Mouse (Mus musculus) hindbrain, postnatal 0 days (tissue): ENCODE data around the gene Tmem216. TPM values are rescaled to one million over a fixed set of nuclear protein-coding genes. Genes with fewer than 3 reads are reported as not detected.

Experiments used
- ATAC-seq: fragments of 200-750 bp; cut with Nextera tagmentation; 2 replicates; pipeline ENCODE4 v1.8.0; 2017; ENCODE audit warnings: mild to moderate bottlenecking, moderate TSS enrichment, moderate library complexity
- DNase-seq: peaks from one replicate; pipeline ENCODE4 v3.0.0-alpha.2; 2015; ENCODE audit warnings: low spot score
- H3K27ac ChIP-seq: fragments of 300-500 bp; sonication (generic); 2 replicates; pipeline ENCODE4 v1.5.1; 2014; ENCODE audit warnings: mild to moderate bottlenecking
- H3K27me3 ChIP-seq: fragments of 300-500 bp; sonication (generic); 2 replicates; pipeline ENCODE4 v1.6.1; 2014; ENCODE audit warnings: low read length, mixed read lengths; ENCODE audit not compliant: insufficient read depth
- H3K36me3 ChIP-seq: fragments of 300-500 bp; sonication (generic); 2 replicates; pipeline ENCODE4 v1.6.1; 2014; ENCODE audit warnings: low read length, mixed read lengths; ENCODE audit not compliant: insufficient read depth
- H3K4me1 ChIP-seq: fragments of 300-500 bp; sonication (generic); 2 replicates; pipeline ENCODE4 v1.6.1; 2014; ENCODE audit warnings: antibody characterized with exemption, low read length, mixed read lengths; ENCODE audit not compliant: insufficient read depth
- H3K4me2 ChIP-seq: fragments of 300-500 bp; sonication (generic); 2 replicates; pipeline ENCODE4 v1.6.1; 2014; ENCODE audit warnings: low read depth, mild to moderate bottlenecking, low read length, moderate library complexity, mixed read lengths
- H3K4me3 ChIP-seq: fragments of 300-500 bp; sonication (generic); 2 replicates; pipeline ENCODE4 v1.5.1; 2014; ENCODE audit warnings: low read length
- H3K9ac ChIP-seq: fragments of 300-500 bp; sonication (generic); replicated peaks from 2 replicates; pipeline ENCODE4 v1.6.1; 2014; ENCODE audit warnings: mild to moderate bottlenecking, low read length, moderate library complexity, mixed read lengths
- H3K9me3 ChIP-seq: fragments of 300-500 bp; sonication (generic); 2 replicates; pipeline ENCODE4 v1.6.1; 2016; ENCODE audit warnings: low read length, mixed read lengths
- CTCF ChIP-seq: IDR thresholded peaks from 2 replicates; pipeline ENCODE4 v1.5.1; 2016; ENCODE audit warnings: antibody characterized with exemption, control low read depth, low read depth
- WGBS: fragments of 180-500 bp; shearing (Covaris S2); extraction: QIAGEN DNeasy Blood & Tissue Kit; methylation state at CpG from one replicate; pipeline ENCODE4 v1.1.7; 2014; 5-methylcytosine and 5-hydroxymethylcytosine counted together
- polyA plus RNA-seq: library from polyadenylated mRNA; unstranded; fragments of >200 nt; fragmentation: Nextera tagmentation; extraction: Ambion mirVana; gene quantifications from 2 replicates; pipeline ENCODE4 v1.2.1, GENCODE M21; 2015
- total RNA-seq: library from RNA; depleted of rRNA; stranded (reverse); fragments of >200 nt; gene quantifications from 2 replicates; pipeline ENCODE4 v1.2.3, GENCODE M21; 2014

Tmem216 gene
- total and polyA plus RNA-seq, 2 experiments from 2014 or later = 20.7 to 35.8 TPM

DNA sequence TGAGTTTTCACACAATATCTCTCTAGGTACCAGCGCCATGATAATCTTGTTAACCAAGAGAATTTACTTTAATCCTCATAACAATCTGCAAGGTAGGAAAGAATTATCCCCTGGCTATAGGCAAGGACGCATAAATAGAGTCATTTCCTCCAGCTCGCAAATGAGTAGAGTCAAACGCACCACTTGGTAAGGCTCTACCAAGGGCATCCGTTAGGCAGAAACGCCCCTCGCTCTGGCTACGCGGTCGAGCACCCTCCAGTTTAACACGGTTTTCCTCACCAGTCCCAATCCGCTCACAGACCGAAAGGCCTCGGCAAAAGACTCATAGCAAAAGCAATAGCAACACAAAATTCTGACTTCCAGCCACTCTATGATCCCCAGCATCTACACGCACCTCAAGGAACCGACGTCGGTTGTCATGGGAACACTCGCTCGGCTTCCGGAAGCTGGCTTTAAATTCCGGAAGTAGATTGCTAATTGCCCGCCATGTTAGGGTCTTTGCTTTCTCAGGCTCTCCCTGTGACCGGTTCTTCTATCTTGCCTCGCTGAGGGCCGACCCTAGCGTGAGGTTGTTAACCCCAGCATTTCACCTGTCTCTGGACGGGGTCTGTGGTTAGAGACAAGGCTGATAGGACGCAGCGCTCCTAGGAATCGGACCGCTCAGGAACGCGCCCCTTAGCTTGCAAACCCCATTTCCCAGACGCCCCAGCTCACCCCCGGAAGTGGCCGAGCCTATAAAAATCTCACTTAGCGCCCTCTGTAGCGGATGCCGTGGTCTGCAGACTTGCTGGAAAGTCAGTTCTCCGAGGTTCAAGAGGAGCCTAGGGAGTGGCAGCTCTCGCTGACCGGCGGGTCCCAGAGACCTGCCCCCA is 20.9 kb upstream of the Tmem216 start, which contains the start of the genes Cyb561a3 and Tmem138:
Cyb561a3 (plus strand) TSS at position 483 of the 872 bp plus-strand sequence.
Tmem138 (minus strand) TSS at position 673 of the 872 bp plus-strand sequence.
- peaks cover 5% of the 10 kb centered on the region; the same call in 1 of the 2 replicates for H3K4me1 ChIP-seq
- WGBS = under 1% methylated on average over 44 of the region's 44 CpGs
- peak within 1 kb of the TSS; percentile 80 for H3K9ac ChIP-seq
- no peaks in the 10 kb centered on the region for H3K27me3 ChIP-seq
- peaks cover 28% of the 10 kb centered on the region; the same call in 1 of the 2 replicates for H3K36me3 ChIP-seq
- TF ChIP-seq CTCF = peak; percentile 73
- H3K4me2 ChIP-seq = peak within 1 kb of the TSS; percentile 88
- H3K4me3 ChIP-seq = peak within 1 kb of the TSS; percentile 62
- peak within 1 kb of the TSS; percentile 90 for H3K27ac ChIP-seq
- ATAC-seq = peak; percentile 97
- H3K9me3 ChIP-seq = no peaks in the 10 kb centered on the region
- peak; percentile 97 for DNase-seq

DNA sequence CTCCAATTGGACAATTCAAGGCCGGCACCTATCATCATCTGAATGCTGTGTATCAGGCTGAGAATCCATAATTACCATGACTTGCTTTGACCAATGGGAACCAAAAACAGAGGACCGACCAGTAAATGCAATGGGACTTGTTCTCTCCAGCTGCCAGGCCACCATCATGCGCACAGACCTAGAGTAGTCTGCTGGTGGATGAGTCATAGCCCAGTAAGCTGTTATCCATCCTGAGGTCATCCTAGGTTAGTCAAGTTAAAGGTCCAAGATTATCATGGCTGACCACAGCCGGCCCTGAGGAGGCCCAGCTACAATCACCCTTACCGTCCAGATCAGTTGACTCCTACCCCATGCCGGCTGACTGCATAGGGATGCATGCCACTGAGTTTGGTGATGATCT is 13.6 kb upstream of the Tmem216 start:
- Histone ChIP-seq H3K9ac (no peak overlapping the region), H3K4me1 (no peaks in the 10 kb centered on the region), H3K4me2 (no peak overlapping the region), H3K27ac (no peak overlapping the region), H3K27me3 (no peaks in the 10 kb centered on the region), H3K4me3 (no peak overlapping the region), H3K36me3 (peaks cover 29% of the 10 kb centered on the region), H3K9me3 (no peaks in the 10 kb centered on the region)
- no peak for ATAC-seq
- no peak for DNase-seq
- TF ChIP-seq CTCF = no peak
- WGBS = 93% methylated on average over 6 of the region's 6 CpGs

DNA sequence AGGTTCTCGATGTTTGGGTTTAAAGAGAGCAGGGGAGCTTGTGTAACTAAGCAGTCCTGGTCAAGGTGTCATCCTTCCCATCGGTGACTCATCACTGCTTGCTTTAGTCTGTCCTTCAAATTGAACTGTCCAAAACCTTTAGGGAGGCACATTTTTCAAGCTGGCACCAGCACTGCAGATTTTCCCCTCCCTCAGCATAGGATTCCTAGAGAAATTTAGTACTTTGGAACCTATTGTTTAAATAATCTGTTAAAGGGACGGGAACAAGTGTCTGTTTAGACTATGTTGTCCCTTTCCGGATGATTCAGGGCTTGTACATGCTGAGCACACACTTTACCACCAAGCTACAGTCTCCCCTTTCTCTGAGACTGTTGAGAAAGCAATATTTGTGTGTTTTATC is 9.2 kb upstream of the Tmem216 start:
- H3K9me3 ChIP-seq = no peaks in the 10 kb centered on the region
- no peak for TF ChIP-seq CTCF
- H3K36me3 ChIP-seq = no peaks in the 10 kb centered on the region
- no peak overlapping the region for H3K4me3 ChIP-seq
- H3K9ac ChIP-seq = no peak overlapping the region
- WGBS = 78% methylated on average over 4 of the region's 4 CpGs
- no peak overlapping the region for H3K27ac ChIP-seq
- no peaks in the 10 kb centered on the region for H3K4me1 ChIP-seq
- DNase-seq = no peak
- ATAC-seq = no peak
- H3K4me2 ChIP-seq = no peak overlapping the region
- no peaks in the 10 kb centered on the region for H3K27me3 ChIP-seq

DNA sequence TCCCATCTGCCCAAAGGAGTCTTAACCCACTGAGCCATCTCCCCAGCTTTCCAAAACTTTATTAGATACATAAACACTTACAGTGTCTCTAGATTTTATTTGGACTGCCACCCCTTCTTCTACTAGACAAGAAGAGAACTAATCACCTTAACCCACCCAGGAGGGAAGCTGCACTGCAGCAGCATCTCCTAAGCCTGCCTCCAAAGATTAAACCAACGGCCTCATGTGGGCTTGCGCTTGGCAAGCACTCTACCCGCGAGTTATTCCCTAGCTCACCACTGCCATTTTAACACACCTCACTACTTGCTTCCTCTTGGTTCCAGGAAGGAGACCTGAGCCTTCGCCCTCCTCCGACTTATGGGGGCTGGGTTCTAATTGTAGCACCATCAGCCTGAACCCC is 8.2 kb upstream of the Tmem216 start:
- Histone ChIP-seq H3K9me3 (no peaks in the 10 kb centered on the region), H3K4me2 (no peak overlapping the region), H3K36me3 (no peaks in the 10 kb centered on the region), H3K27me3 (no peaks in the 10 kb centered on the region), H3K4me1 (no peaks in the 10 kb centered on the region), H3K27ac (no peak overlapping the region), H3K4me3 (no peak overlapping the region), H3K9ac (no peak overlapping the region)
- no peak for TF ChIP-seq CTCF
- no peak for DNase-seq
- WGBS = 84% methylated on average over 6 of the region's 6 CpGs
- ATAC-seq = no peak

DNA sequence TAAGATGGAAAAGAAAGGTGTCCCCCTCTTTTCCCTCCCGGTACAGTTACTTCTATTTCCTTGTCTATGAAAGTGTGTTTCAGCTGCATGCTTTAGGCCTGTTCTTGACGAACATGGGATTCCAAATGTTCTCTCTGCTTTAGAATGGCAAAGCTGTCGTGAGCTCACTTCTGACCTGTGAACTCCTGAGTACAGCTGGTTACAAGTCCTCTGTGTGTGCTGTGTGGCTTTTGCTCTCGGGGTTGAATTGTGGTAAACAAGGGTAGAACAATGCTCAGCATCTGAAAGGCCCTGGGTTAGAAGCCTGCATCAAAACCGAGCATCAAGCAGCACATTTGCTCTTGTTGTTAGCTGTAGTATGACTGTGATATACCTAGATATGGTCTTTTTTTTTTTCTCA is 6.3 kb upstream of the Tmem216 start:
- Histone ChIP-seq H3K27me3 (no peaks in the 10 kb centered on the region), H3K36me3 (no peaks in the 10 kb centered on the region), H3K4me1 (no peaks in the 10 kb centered on the region), H3K9me3 (no peaks in the 10 kb centered on the region), H3K4me2 (no peak overlapping the region), H3K4me3 (no peak overlapping the region), H3K27ac (no peak overlapping the region), H3K9ac (no peak overlapping the region)
- DNase-seq (no peak), ATAC-seq (no peak)
- WGBS = 58% methylated on average over 5 of the region's 5 CpGs
- no peak for TF ChIP-seq CTCF

DNA sequence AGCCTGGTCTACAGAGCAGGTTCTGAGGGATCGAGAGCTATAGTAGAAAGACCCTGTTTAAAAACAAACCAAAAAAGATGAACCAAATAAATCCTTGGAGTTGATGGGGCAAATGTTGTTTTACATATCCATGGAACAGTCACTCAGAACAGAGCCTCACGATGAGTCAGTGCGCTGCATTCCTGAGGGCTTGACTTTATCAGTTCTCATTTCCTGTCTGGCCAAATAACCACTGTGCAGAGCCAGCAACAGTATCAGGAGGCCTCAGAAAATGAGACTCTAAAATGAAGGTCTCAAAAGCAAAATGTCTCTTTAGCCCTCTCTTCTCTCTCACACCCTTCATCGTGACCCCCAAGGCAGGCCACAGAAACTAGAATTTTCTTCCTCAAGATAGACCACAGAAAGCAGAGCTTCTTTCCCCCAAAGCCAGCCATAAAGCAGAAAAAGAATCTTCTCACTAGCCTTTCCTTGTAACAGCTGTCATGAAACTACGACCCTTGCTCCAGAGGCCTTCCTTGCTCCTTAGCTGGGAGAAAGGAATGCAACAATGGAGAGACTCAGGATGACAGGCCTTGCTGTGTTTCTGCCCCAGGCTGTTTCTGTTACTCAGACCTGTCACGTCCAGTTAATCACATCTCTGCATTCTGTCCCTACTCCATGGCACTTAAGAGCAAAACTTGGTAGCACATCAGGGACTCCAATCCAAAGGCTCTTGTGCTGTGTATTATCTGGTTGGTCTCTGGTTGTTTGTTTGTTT is 5.7 kb upstream of the Tmem216 start:
- no peak overlapping the region for H3K27ac ChIP-seq
- no peak for ATAC-seq
- WGBS = 62% methylated on average over 6 of the region's 6 CpGs

More for the DNA sequence above, 5.7 kb upstream of the Tmem216 start:
- Histone ChIP-seq H3K4me1 (no peaks in the 10 kb centered on the region), H3K4me2 (no peak overlapping the region), H3K36me3 (no peaks in the 10 kb centered on the region), H3K9ac (no peak overlapping the region), H3K9me3 (no peaks in the 10 kb centered on the region), H3K27me3 (no peaks in the 10 kb centered on the region), H3K4me3 (no peak overlapping the region)
- no peak for TF ChIP-seq CTCF
- no peak for DNase-seq
